Mouse (Mus musculus) kidney, adult 18-20 months (tissue): ENCODE measurements around the gene Olfr91.

Source experiments
- DNase-seq: peaks from one replicate; pipeline ENCODE4 v3.0.0; 2021

The Olfr91 gene

GRCm38 (mm10) chr17:37061435-37061834 lies 36.6 kb downstream of the Olfr91 start:
- no peak for DNase-seq

DNA sequence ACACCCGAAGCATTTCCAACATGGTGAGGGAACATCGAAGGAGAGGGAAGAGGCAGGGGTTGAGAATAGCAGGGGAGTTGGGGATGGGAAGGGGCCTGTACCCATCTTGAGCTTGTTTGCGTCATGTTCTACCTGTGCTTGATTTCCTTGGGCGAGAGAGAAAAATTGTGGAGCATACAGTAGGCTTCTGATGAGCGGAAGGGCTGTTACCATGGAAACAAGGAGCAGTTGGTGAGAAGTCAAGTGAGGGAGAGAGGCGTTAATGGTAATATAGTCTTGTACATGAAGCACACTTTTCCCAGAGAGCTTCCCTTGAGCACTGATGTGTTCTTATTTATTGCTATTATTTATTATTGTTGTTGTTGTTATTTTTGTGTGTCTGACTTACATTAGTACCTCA lies 41.1 kb downstream of the Olfr91 start:
- DNase-seq, result no peak

DNA sequence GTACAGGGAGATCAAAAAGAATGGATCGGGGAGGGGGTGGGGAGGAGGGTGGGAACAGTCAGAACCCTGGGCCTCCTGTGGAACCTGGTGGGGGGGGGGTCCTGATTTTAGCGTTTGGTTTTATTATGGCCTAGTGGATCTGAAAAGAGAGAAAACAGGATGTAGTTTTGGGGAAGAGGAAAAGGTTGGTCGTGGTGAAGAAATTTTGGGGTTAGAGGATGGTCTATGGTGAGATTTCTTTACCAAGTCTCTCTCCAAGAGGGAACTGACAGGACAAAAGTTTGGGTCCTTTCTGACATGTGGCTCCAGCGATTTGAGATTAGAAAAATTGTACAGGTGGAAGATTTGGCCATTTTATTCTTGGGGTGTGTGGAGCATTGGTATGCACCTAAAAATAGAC lies 46.3 kb downstream of the Olfr91 start:
- DNase-seq, result no peak

GRCm38 (mm10) chr17:37050876-37051275 lies 47.2 kb downstream of the Olfr91 start:
- no peak for DNase-seq

DNA sequence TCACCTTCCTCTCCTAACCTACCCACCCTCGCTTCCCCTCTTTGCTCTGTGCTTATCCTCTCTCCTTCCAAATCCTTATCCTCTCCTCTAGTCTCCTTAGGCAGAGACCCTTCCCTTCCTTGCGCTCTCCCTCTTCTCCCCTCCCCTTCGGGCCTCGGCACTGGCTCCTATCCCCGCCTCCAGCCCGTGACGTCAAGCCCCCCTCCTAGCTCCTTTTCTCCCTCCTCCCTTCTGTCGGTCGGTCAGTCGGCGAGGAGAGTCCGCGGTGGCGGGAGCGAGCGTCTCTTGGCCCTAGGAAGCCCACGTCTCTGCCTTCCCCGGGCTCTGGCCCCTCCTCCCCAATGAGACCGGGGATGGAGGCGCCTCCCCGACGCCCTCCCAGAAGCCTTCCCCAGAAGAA lies 47.7 kb downstream of the Olfr91 start:
- DNase-seq, result peak; percentile 81

- peak; percentile 77 for DNase-seq
These were observed 48.3 kb downstream of the Olfr91 start for GRCm38 (mm10) chr17:37049570-37050310.

GRCm38 (mm10) chr17:37048383-37048782 lies 49.7 kb downstream of the Olfr91 start:
- no peak for DNase-seq

GRCm38 (mm10) chr17:37047981-37048380 lies 50.1 kb downstream of the Olfr91 start:
- no peak for DNase-seq

DNA sequence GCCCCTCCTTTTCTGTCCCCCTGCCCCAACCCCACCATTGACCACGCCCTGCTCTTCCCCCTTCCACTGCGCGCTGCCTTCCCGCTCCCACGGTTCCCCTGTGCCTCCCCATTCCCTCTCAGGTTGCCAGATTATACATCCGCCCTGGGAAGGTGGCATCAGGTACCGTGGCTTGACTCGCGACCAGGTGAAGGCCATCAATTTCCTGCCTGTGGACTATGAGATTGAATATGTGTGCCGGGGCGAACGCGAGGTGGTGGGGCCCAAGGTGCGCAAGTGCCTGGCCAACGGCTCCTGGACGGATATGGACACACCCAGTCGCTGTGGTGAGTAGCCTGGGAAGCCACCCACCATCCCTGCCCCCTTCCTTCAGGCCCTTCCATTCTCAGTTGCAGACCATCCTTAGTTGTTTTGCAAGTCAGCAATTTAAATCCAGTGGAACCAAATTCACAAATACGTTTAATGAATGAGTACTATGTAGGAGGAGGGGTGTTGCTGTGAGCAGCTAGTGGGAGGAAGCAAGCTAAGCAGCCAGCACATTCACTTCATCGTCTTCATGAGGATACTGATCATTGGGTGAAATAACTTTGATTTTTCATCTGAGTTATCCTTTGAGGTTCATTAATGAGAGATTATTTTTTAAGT lies 50.6 kb downstream of the Olfr91 start:
- DNase-seq, result no peak

- peak; percentile 59 for DNase-seq
These were observed 51.6 kb downstream of the Olfr91 start for GRCm38 (mm10) chr17:37046312-37047112.

DNA sequence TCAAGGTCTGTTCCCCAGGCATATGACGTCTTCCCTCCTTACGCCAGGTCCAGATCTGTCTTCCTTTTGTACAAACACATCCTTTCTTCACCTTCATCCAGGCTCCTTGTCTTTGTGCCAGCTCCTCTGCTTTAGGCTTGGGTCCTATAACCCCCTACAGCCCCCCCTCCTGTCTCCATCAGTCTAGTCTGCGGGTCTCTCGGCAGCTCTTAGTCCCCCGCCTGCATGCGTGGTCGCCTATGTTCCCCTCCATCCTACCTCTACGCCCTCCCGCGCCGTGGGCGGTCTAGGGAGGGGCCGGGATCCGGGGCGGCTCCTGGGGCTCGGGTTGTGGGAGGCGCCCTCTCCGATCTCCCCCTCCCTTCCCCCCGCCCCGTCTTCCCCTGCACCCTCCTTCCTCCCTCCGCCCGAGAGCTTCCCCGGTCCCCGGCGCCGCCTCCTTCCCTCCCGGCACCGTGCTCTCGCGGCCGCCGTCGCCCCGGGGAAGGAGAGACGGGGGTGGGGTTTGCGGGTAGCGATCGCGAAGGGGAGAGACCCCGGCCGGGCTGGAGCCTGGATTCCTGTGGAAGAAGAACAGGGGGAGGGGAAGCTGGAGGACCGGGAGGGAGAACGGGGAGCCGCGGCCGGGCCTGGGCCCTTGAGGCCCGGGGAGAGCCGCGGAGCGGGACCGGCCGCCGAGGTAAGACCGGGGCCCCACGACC lies 52.3 kb downstream of the Olfr91 start, which contains the start of gene Gabbr1:
Gene Gabbr1 (plus strand): TSS at position 356 of the 701 bp plus-strand sequence.
- peak; percentile 82 for DNase-seq

DNA sequence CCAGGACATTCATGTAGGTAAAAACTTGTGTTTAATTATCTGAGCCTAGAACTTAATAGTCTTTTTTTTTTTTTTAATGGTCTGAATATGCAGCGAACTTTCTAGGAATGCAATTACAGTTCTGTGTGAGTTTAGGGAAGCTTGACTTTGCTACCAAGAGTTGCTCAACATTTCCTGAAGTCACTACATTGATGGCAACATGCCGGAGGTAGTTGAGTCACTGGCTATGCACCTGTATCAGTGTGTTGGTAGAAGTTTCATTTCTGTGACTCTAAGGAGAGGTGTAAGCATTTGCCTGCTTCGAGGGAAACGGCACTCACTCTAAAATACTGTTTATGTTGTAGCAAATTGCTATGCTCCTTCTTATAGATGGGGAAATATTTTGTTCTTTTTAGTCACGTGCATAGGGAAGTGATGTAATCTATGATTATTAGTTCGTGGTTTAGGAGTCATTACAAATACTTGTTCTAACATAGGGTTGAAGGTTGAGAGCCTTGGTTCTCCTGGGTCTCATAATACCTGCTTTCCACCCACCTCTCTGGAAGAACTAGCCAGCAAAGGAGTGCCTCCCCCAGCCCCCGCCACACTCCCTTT lies 53.3 kb downstream of the Olfr91 start:
- no peak for DNase-seq
